In the genomic region with DNA sequence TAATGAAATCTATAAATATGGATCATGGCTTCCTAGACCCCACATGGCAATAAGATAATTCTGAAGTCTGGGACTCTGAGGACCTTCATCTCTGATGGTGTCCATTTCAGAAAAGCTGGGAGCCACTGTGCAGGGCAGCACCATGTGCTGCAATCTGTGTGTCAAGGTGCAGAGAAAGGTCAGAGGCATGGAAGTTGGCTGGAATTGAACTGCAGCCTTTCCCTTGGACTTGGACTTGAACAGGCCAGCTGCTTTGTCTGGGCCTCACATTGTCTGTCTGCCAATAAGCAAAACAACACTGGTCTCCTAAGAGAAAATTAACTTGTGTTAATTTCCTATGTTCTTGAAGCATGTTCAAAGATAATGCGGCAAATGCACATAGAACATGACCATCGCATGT, we compare ENCODE assay signal across 21 mouse cellular contexts.
A peak's percentile ranks its signal among the peaks of the same experiment; 100 is the strongest.
DNase-seq lines count a peak whose midpoint lies in the region; ATAC-seq and TF ChIP-seq lines count a peak whose summit lies in the region.
"Had no signal": no experiment of that assay in that cellular context is flagged by ENCODE, and none has a peak within 500 bp of the region (broad histone marks: within the 10 kb centered on the region; RNA-seq: fewer than 3 reads in every experiment).

No protein-coding gene starts in this region.

- no peak for TF ChIP-seq CTCF in liver, adult 2 months (IDR thresholded peaks at IDR 0.05; ENCODE audit: low read depth, low read length)
- TF ChIP-seq CTCF in liver, postnatal 0 days (IDR thresholded peaks at IDR 0.05; ENCODE audit: low read depth), result no peak

- no peaks in the 10 kb centered on the region for H3K4me1 ChIP-seq in heart, embryonic 11.5 days (ENCODE audit: control insufficient read depth, insufficient read depth, low read length)
- peaks cover 2% of the 10 kb centered on the region for H3K4me1 ChIP-seq in liver, adult 2 months (ENCODE audit: control insufficient read depth, insufficient read depth, low read length)
- H3K4me1 ChIP-seq in liver, postnatal 0 days (ENCODE audit: insufficient read depth), result 0 out of 2 replicates have a peak, but pooled peaks cover 7% of the 10 kb centered on the region
- peaks cover 15% of the 10 kb centered on the region for H3K4me1 ChIP-seq in midbrain, embryonic 11.5 days (ENCODE audit: control insufficient read depth, insufficient read depth, low read length)
- peaks cover 29% of the 10 kb centered on the region for H3K4me1 ChIP-seq in midbrain, embryonic 10.5 days

- no peaks in the 10 kb centered on the region for H3K27me3 ChIP-seq in heart, embryonic 11.5 days (ENCODE audit: control insufficient read depth, insufficient read depth, low read length)
- H3K27me3 ChIP-seq in liver, adult 2 months (ENCODE audit: control insufficient read depth, insufficient read depth, low read length), result no peaks in the 10 kb centered on the region
- H3K27me3 ChIP-seq in liver, postnatal 0 days (ENCODE audit: insufficient read depth, low read length), result no peaks in the 10 kb centered on the region
- no peaks in the 10 kb centered on the region for H3K27me3 ChIP-seq in midbrain, embryonic 11.5 days (ENCODE audit: control insufficient read depth, insufficient read depth, low read length)
- H3K27me3 ChIP-seq in midbrain, embryonic 10.5 days (ENCODE audit: low read depth, poor library complexity, severe bottlenecking), result peaks cover 19% of the 10 kb centered on the region
- H3K27me3 ChIP-seq: CH12.LX, Patski had no signal

- no peak overlapping the region for H3K9ac ChIP-seq in heart, embryonic 11.5 days (ENCODE audit: low read depth, low read length)
- no peak overlapping the region for H3K9ac ChIP-seq in liver, adult 2 months (ENCODE audit: low read depth, low read length)
- no peak overlapping the region for H3K9ac ChIP-seq in liver, postnatal 0 days (replicated peaks)
- H3K9ac ChIP-seq in midbrain, embryonic 11.5 days (ENCODE audit: low read length), result no peak overlapping the region

- TF ChIP-seq EP300 in liver, postnatal 0 days (IDR thresholded peaks at IDR 0.05; ENCODE audit: low read depth), result no peak

- H3K9me3 ChIP-seq in heart, embryonic 11.5 days (replicated peaks; ENCODE audit: control insufficient read depth, low read length), result no peaks in the 10 kb centered on the region
- H3K9me3 ChIP-seq in liver, postnatal 0 days (ENCODE audit: low read length), result no peaks in the 10 kb centered on the region
- no peaks in the 10 kb centered on the region for H3K9me3 ChIP-seq in midbrain, embryonic 11.5 days (ENCODE audit: control insufficient read depth, low read length)
- no peaks in the 10 kb centered on the region for H3K9me3 ChIP-seq in midbrain, embryonic 10.5 days (replicated peaks)
- H3K9me3 ChIP-seq: G1E had no signal

- H3K4me3 ChIP-seq in heart, embryonic 11.5 days (ENCODE audit: low read depth, low read length), result no peak overlapping the region
- H3K4me3 ChIP-seq in liver, adult 2 months (ENCODE audit: insufficient read depth, low read depth, low read length), result no peak overlapping the region
- H3K4me3 ChIP-seq in liver, postnatal 0 days (ENCODE audit: low read depth, low read length), result no peak overlapping the region
- H3K4me3 ChIP-seq in midbrain, embryonic 11.5 days (ENCODE audit: low read depth, low read length), result no peak overlapping the region
- no peak overlapping the region for H3K4me3 ChIP-seq in midbrain, embryonic 10.5 days

- H3K79me2 ChIP-seq in liver, adult 2 months (ENCODE audit: control insufficient read depth, insufficient read depth, low read length), result no peaks in the 10 kb centered on the region

- TF ChIP-seq POLR2A in liver, adult 2 months (IDR thresholded peaks at IDR 0.05; ENCODE audit: extremely low read depth, insufficient read depth, low read length), result no peak

- peak; percentile 74 for DNase-seq in heart, adult 11 months
- DNase-seq in liver, adult 2 months (ENCODE audit: extremely low read depth, low read depth, low spot score), result peak; percentile 15
- DNase-seq in liver, postnatal 0 days, result no peak
- DNase-seq in midbrain, embryonic 11.5 days (ENCODE audit: low spot score, missing footprints), result peak; percentile 83
- no peak for DNase-seq in midbrain, embryonic 10.5 days (ENCODE audit: low spot score)
- DNase-seq: adrenal gland, adult 2 months; adrenal gland, adult 8-10 months; adrenal gland, postnatal 10 days; adrenal gland, postnatal 14 days; adrenal gland, postnatal 25 days; adrenal gland, postnatal 36 days; B cell, adult 2 months; cerebellum, adult 11 months; cerebellum, adult 11-12 months; cerebellum, adult 18-20 months had no signal

- H3K27ac ChIP-seq in heart, embryonic 11.5 days (ENCODE audit: low read depth, low read length), result no peak overlapping the region
- H3K27ac ChIP-seq in liver, adult 2 months (replicated peaks; ENCODE audit: insufficient read depth, low read depth, low read length), result no peak overlapping the region
- H3K27ac ChIP-seq in liver, postnatal 0 days (ENCODE audit: low read depth), result no peak overlapping the region
- no peak overlapping the region for H3K27ac ChIP-seq in midbrain, embryonic 11.5 days (ENCODE audit: low read depth, low read length)
- H3K27ac ChIP-seq in midbrain, embryonic 10.5 days (replicated peaks), result no peak overlapping the region

- ATAC-seq in heart, embryonic 11.5 days (replicated peaks; ENCODE audit: insufficient number of reproducible peaks, low FRiP score, low TSS enrichment), result no peak
- ATAC-seq in liver, postnatal 0 days, result no peak
- no peak for ATAC-seq in midbrain, embryonic 11.5 days (ENCODE audit: low FRiP score)
- ATAC-seq: activated CD4-positive, CD25-positive, alpha-beta regulatory T cell, adult 4 months; CD4-positive, CD25-positive, alpha-beta regulatory T cell, adult 4 months; Patski had no signal

- WGBS in heart, embryonic 11.5 days (ENCODE audit: insufficient replicate concordance), result 91% methylated on average over 2 of the region's 2 CpGs
- WGBS in liver, adult 2 months, result 100% methylated on average over 2 of the region's 2 CpGs
- WGBS in liver, postnatal 0 days (ENCODE audit: insufficient replicate concordance), result 91% methylated on average over 2 of the region's 2 CpGs
- WGBS in midbrain, embryonic 11.5 days, result 97% methylated on average over 2 of the region's 2 CpGs
- WGBS in midbrain, embryonic 10.5 days, result 91% methylated on average over 2 of the region's 2 CpGs

- H3K4me2 ChIP-seq in heart, embryonic 11.5 days, result no peak overlapping the region
- no peak overlapping the region for H3K4me2 ChIP-seq in liver, postnatal 0 days (ENCODE audit: low read depth, low read length)
- no peak overlapping the region for H3K4me2 ChIP-seq in midbrain, embryonic 11.5 days

- no peaks in the 10 kb centered on the region for H3K36me3 ChIP-seq in heart, embryonic 11.5 days (ENCODE audit: control insufficient read depth, insufficient read depth, low read length)
- no peaks in the 10 kb centered on the region for H3K36me3 ChIP-seq in liver, adult 2 months (ENCODE audit: control insufficient read depth, insufficient read depth, low read length)
- H3K36me3 ChIP-seq in liver, postnatal 0 days (replicated peaks; ENCODE audit: insufficient read depth, low read length), result no peaks in the 10 kb centered on the region
- no peaks in the 10 kb centered on the region for H3K36me3 ChIP-seq in midbrain, embryonic 11.5 days (ENCODE audit: control insufficient read depth, insufficient read depth, low read length)
- no peaks in the 10 kb centered on the region for H3K36me3 ChIP-seq in midbrain, embryonic 10.5 days
- H3K36me3 ChIP-seq: G1E had no signal

Comparison
In these comparisons a context has a peak if more than half of its experiments do, and no peak if none do; other contexts are left out.
1. DNase-seq: peak in heart, adult 11 months (single experiment), liver, adult 2 months (single experiment) and midbrain, embryonic 11.5 days (single experiment); none in liver, postnatal 0 days (single experiment) and midbrain, embryonic 10.5 days (single experiment).